Mouse (Mus musculus) thymus, postnatal 14 days (tissue): Measurements from ENCODE around the gene Hspbp1.

ENCODE experiments used
- DNase-seq: peaks from one replicate; pipeline ENCODE4 v3.0.0; 2021

Hspbp1 gene

DNA sequence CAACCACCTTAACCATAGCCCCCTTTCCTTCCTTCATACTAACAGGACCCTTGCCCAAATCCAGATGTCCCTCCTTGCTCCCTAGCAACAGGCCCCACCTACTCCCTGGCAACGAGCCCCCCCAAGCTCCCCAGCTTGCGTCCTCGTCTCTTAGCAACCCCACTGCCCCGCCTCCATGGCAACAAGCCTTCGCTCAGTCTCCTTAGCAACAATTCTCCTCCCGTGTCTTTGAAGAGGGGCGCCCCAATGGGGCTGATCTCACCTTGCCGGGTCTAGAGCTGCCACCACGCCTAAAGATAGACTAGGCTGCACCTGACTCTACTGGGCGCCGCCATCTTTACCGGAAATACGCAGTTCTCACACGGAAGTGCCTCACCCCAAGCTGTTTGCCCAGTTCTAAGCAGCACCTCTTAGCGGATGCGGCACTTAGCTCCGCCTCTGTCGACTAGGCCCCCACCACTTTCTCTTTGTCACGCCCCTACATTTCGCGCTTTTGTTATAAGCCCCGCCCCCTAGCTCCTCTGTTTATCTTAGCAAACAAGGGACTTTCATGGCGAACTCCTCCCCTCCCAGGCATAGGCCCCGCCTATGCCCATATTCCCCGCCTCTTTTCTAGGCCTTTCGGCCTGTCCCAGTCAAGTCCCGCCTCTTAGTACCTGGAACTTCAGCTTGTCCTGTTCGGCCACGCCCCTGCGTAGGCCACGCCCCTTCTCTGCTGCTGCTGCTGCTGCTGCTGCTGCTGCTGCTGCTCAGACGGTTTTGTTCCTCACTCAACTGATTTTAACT is at the start of gene Hspbp1:
Gene Hspbp1 (minus strand): TSS at position 437 of the 786 bp plus-strand sequence.
- peak; percentile 96 for DNase-seq

- DNase-seq: no peak
Observed at GRCm38 (mm10) chr7:4732968-4733392, 48.1 kb upstream of the Hspbp1 start.

DNA sequence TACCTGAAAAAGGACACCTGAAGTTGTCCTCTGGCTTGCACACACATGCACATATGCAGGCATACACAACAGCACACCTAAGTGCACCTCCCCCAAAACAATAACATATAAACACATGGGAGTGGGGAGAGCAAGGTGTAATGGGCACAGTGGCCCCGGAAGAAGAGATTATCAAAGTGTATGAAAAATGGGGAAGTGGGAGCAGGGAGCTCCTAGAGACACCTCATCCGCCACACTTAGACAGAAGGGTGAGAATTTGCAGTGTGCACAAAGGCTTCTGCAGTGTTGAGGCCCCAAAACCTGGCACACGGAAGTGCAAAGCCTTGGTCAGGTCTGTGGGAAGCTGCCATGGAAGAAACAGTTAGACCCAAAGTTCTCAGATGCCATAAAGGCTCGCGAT is 46.2 kb upstream of the Hspbp1 start:
- no peak for DNase-seq

- DNase-seq: no peak
Observed at GRCm38 (mm10) chr7:4725169-4725568, 40.3 kb upstream of the Hspbp1 start, which contains the start of gene Tmem150b. Tmem150b (minus strand) TSS chr7:4725249.

DNA sequence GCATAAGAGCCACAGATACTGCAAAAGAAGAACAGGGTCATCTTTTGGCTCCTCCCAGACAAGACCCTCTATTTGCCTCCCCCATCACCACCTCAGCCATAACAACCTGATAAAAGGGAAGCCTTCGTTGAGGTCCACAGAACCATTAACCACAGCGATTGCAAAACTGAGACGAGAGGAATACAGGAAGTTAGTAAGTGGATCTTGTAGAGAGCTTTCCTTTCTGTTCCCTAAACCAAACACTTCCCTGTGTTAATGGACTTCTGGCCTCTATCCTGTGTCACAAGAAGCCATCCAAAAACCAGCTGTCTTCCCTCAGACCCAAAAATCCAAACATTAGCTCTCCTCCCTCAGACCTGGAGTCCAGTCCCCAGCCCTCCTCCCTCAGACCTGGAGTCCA is 39.5 kb upstream of the Hspbp1 start:
- DNase-seq: no peak

- peak; percentile 43 for DNase-seq
Observed at GRCm38 (mm10) chr7:4723508-4723907, 38.6 kb upstream of the Hspbp1 start.

- no peak for DNase-seq
Observed at GRCm38 (mm10) chr7:4719276-4719675, 34.4 kb upstream of the Hspbp1 start.

DNA sequence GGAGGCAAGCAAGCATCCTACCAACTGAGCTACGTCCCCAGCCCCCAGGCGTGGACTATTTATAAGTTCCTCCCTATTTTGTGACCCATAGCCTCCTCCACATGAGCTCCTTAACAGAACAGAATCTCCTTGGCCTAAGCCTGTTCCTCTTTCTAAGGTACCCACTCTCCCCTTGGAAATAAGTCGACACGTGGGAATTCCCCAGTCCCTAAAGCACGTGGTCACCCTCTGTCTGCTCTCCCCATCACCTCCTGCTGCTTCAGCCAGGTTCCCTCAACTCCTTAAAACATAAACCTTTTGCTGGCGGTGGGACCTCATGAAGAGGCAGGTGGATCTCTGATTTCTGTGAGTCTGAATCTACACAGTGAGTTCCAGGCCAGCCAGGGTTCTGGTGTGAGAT is 32.1 kb upstream of the Hspbp1 start:
- no peak for DNase-seq

DNA sequence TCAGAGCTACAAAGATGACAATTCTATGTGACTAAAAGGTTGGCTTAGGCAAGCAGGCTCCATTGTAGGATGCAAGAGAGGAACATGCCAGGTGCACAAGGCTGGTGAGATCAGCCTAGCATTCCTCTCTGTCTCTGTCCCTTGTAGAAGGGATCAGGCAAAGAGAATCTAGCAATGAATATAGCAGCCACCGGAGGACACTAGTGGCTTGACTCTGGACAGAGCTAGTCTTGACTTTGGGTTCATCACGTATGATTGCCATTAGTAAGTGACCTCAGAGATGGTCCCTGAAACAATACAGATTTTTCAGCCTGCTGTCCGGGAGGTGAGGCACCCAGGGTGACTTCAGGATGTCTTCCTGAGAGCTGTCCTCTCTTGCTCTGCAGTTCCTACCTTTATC is 27.7 kb upstream of the Hspbp1 start:
- DNase-seq: no peak

DNA sequence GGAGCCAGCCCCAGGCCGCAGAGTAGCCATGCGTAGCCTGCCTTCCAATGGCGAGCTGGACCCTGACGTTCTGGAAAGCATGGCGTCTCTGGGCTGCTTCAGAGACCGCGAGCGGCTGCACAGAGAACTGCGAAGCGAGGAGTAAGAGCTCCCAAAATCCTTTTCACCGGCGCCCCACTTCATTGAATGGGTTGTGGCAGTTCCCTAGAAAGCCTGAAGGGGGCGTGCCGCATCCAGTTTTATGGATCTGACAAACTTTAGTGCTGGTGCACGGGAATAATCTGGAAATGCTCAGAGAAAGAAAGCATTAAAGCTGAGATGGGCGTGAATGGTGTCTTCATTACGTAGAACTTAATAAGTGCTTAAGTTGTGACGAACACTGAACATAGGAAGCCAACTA is 20.2 kb upstream of the Hspbp1 start:
- no peak for DNase-seq

DNA sequence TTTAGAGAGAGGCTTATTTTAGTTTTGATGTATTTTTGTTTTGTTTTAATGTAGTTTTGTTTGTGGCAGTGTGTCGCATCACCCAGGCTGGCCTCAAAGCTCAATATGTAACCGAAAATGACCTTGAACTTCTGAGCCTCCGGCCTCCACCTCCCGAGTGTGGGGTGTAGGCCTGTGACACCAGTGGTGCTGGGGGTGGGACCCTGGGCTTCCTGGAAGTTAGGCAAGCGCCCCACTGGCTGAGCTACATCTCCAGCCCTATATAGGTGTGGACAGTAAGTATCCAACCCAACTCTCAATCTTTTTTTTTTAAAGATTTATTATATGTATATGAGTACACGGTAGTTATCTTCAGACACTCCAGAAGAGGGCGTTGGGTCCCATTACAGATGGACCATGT is 18.3 kb upstream of the Hspbp1 start:
- no peak for DNase-seq

DNA sequence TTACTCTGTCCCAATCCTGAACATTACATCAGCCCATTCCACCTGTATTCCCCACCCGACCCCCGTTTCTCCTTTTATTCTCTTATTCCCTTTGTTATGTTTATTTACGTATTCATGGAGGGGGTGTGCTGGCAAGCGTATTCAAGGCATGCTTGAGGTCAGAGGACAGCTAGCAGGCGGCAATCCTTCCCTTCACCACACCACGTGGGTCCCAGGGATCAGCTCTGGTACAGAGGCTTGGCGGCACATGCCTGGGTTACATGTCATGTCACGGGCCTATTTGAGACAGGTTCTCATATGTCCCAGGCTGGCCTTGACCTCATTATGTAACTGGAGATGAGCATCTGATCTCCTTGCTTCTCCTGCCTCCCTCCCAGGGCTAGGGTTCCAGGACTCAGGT is 17.5 kb upstream of the Hspbp1 start:
- no peak for DNase-seq

DNA sequence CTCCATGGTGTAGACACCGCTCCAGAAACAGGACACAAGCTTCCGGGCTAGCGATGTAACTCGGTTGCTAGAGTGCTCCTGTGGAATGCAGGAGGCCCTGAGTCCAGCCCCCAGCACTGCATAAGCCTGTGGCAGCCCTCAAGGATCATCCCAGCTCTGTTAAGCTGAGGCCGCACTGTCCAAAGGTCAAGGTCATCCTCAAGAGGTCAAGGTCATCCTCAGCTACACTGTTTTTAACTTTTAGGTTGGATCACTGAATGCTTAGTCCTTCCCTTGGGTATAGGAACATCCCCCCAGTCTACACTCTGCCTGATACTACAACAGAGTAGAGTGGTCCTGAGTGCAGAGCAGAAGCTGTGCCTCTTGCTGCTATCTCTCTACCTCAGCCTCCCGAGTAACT is 8.1 kb upstream of the Hspbp1 start:
- no peak for DNase-seq

- DNase-seq: no peak
Observed at GRCm38 (mm10) chr7:4690951-4691653, 6.2 kb upstream of the Hspbp1 start.

GRCm38 (mm10) chr7:4690387-4690786 is 5.5 kb upstream of the Hspbp1 start, which contains the start of gene Brsk1:
Brsk1 (plus strand) TSS chr7:4690604.
- DNase-seq: peak; percentile 48

DNA sequence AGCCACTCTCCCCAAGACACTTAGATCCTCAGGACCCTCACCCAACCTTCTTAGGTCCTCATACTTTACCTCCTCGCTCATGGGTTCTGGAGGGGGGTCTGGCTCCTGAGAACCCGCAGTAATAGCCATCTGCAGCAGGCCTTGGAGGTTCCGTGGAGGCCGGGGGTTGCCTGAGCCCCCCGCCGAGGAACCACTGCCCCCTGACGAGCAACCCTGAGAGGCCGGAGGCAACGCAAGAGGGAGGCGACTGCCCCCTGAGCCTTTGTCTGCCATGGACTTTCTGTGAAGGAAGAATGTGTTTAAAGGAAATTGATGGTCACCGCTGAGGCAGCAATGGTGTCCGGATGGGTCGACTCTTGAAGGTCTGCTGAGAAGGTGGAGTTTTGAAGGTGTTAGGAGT is 665 bp downstream of the Hspbp1 start:
- peak; percentile 26 for DNase-seq

- no peak for DNase-seq
Observed at GRCm38 (mm10) chr7:4683307-4683706, 1.6 kb downstream of the Hspbp1 start.

DNA sequence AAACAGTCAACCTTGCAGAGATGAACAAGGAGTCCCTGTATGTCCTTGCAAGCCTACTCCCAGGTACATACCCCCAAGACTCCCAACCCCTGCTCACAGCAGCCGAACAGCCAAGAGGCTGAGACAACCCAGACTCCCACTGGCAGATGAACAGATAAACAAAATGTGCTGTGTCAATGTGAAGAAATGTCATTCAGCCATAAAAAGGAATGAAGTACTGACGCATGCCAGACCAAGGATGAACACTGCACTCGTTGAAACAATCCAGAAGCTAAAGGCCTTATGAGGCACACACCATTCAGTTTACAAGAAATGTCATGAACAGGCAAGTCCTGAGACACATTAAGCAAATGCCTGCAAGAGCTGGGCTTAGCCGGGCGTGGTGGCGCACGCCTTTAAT is 9.7 kb downstream of the Hspbp1 start:
- no peak for DNase-seq

DNA sequence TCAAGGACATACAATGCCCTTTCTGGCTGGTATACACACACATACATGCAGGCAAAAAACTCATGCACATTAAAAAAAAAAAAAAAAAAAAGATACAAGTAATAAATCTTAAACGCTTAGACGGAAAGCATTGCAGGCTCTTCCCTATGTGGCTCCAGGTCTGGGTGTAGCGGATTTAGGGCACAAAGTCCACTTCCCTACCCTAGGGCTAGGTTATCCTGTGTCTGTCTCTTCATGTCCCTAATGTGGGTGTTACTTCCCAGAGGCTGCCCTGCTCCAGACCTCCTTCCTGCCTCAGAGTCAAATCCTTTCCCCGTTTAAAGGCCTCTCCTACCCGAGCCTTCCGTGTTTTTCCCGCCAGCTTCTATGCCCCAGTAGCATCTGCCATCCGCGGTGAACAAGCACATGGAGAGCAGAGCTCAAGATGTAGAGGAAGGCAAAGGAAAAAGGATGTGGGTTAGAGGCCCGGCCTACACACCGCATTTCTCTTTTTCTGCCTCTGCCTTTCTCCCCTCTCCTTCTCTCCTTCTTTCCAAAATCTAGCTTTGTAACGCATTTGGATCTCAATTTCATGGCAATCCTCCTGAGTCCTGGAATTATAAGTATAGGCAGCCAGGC is 10.6 kb downstream of the Hspbp1 start:
- DNase-seq: peak; percentile 47

- no peak for DNase-seq
Observed at GRCm38 (mm10) chr7:4671956-4672355, 12.9 kb downstream of the Hspbp1 start.

- DNase-seq: no peak
Observed at GRCm38 (mm10) chr7:4670655-4671255, 14.1 kb downstream of the Hspbp1 start.

GRCm38 (mm10) chr7:4669156-4669555 is 15.7 kb downstream of the Hspbp1 start:
- no peak for DNase-seq

DNA sequence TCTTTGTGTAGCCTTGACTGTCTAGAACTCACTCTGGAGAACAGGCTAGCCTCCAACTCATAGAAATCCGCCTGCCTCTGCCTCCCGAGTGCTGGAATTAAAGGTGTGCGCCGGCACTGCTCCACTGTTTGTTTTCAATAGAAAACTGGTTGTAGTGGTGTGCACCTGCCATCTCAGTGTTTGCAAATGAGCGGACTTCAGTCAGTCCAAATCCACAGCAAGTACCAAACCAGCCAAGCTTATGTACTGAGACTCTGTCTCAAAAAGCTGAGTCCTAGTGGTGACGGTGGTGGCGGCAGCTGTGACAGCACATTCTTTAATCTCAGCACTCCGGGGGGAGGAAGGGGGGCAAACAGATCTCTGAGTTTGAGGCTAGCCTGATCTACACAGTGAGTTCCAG is 16.4 kb downstream of the Hspbp1 start:
- DNase-seq: no peak
